ENCODE assay signal across 8 mouse cellular contexts in the genomic region with DNA sequence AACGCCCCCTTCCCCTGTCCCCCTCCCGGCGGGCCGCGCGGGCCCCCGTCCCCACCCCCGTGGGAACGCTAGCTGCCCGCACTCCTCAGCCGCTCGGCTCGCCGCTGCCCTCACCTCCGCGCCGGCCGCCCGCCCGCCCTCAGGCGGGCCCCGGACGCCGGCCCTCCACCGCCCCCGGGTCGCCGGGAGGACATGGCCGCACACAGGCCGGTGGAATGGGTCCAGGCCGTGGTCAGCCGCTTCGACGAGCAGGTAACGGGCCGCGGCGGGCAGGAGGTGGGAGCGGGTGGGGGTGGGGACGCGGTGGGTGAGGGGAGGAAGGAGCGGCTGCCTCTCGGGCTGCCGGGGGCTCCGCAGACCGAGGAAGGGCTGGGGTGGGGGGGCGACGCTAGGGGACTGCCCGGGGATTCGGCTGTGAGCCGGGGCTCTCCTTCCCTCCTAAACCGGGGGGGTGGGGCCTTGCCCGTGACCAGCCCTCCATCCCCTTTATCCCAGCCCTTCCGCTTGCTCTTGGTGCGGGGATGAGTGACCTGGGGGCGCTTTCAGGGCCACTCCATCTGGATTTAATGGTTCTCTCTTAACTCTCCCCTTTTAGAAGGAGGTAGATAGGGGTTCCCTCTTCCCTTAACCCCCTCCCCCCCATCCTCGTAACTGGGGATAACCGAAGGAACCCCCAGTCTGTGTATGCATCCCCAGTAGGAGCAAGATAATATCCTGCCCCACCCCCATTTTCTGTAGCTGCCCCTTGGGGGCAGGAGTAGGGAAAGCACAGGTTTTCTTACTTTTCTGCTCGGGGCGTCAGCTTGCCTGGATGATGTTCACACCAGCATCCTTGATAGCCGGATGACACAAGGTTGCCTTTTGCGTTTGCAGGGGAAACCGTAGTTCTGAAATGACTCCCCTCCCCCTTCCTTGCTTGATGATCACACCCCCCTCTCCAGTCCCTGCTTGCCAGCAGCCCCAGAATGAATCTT. TPM values are rescaled to one million over a fixed set of nuclear protein-coding genes. Genes with fewer than 3 reads are reported as not detected.
DNase-seq lines count a peak whose midpoint lies in the region; ATAC-seq and TF ChIP-seq lines count a peak whose summit lies in the region.

No protein-coding gene starts in this region.

- H3K4me1 ChIP-seq in MEL (ENCODE audit: control insufficient read depth in 1 of 2, insufficient read depth in 2 of 2, low read length in 2 of 2): peaks cover 20 to 21% of the 10 kb centered on the region in 2 experiments
- peaks cover 28% of the 10 kb centered on the region for H3K4me1 ChIP-seq in forebrain, embryonic 10.5 days
- H3K4me1 ChIP-seq in lung, postnatal 0 days (ENCODE audit: insufficient read depth, low read depth, low read length): 0 out of 2 replicates have a peak, but pooled peaks cover 3% of the 10 kb centered on the region

- H3K4me2 ChIP-seq in lung, postnatal 0 days (replicated peaks; ENCODE audit: low read depth, low read length): peak overlapping the region; percentile 78

- 0 out of 2 replicates have a peak overlapping the region, but pooled peaks have one; percentile 20 for H3K27ac ChIP-seq in MEL (ENCODE audit: control insufficient read depth, low read depth, low read length)
- H3K27ac ChIP-seq in forebrain, embryonic 10.5 days: peak overlapping the region; percentile 100
- H3K27ac ChIP-seq in layer of hippocampus, adult 2 months: peak overlapping the region; percentile 97
- peak overlapping the region; percentile 90 for H3K27ac ChIP-seq in lung, postnatal 0 days (ENCODE audit: low read length)

- DNase-seq in MEL (ENCODE audit: low read depth, low spot score): peak; percentile 56
- peak; percentile 36 to 67 for DNase-seq in adrenal gland, postnatal 36 days
- peak; percentile 58 for DNase-seq in forebrain, embryonic 10.5 days (ENCODE audit: extremely low spot score, low spot score)
- peak; percentile 39 to 67 for DNase-seq in heart, postnatal 10 days
- DNase-seq in layer of hippocampus, adult 2 months (ENCODE audit: low spot score in 2 of 2): peak; percentile 11 to 12
- DNase-seq in lung, postnatal 0 days (ENCODE audit: low spot score): peak; percentile 60
- peak; percentile 11 for DNase-seq in right cerebral cortex, adult 18-20 months
- DNase-seq in urinary bladder, postnatal 10 days (ENCODE audit: low spot score): no peak

- H3K79me2 ChIP-seq in MEL (ENCODE audit: control insufficient read depth, insufficient read depth, low read length, poor library complexity): peaks cover 19% of the 10 kb centered on the region

- ATAC-seq in lung, postnatal 0 days: peak; percentile 70

- peak overlapping the region; percentile 90 for H3K9ac ChIP-seq in MEL (ENCODE audit: control insufficient read depth, low read depth, low read length, poor library complexity, severe bottlenecking)
- H3K9ac ChIP-seq in lung, postnatal 0 days (replicated peaks; ENCODE audit: low read depth): peak overlapping the region; percentile 91

- TF ChIP-seq EP300 in MEL (IDR thresholded peaks at IDR 0.05; ENCODE audit: low read depth in 1 of 2, low read length in 2 of 2): no peak
- TF ChIP-seq EP300 in lung, postnatal 0 days (IDR thresholded peaks at IDR 0.05): no peak

- H3K27me3 ChIP-seq in MEL (ENCODE audit: control insufficient read depth in 1 of 2, insufficient read depth in 2 of 2, low read length in 2 of 2): no peaks in the 10 kb centered on the region
- peaks cover 13% of the 10 kb centered on the region for H3K27me3 ChIP-seq in forebrain, embryonic 10.5 days (ENCODE audit: poor library complexity, severe bottlenecking)
- no peaks in the 10 kb centered on the region for H3K27me3 ChIP-seq in lung, postnatal 0 days (replicated peaks; ENCODE audit: insufficient read depth, low read length)

- peak overlapping the region; percentile 69 to 90 for H3K4me3 ChIP-seq in MEL (ENCODE audit: control insufficient read depth in 1 of 2, insufficient read depth in 1 of 2, low read depth in 2 of 2, low read length in 2 of 2)
- H3K4me3 ChIP-seq in forebrain, embryonic 10.5 days: peak overlapping the region; percentile 93
- H3K4me3 ChIP-seq in layer of hippocampus, adult 2 months: peak overlapping the region; percentile 81
- H3K4me3 ChIP-seq in lung, postnatal 0 days (ENCODE audit: low read depth, low read length): peak overlapping the region; percentile 98

- no peak for TF ChIP-seq CTCF in MEL (IDR thresholded peaks at IDR 0.05 in 2 of 3, conservative IDR thresholded peaks at IDR 0.05 in 1 of 3; ENCODE audit: control insufficient read depth in 1 of 3, insufficient read depth in 1 of 3, low read depth in 2 of 3, low read length in 3 of 3, poor library complexity in 1 of 3, severe bottlenecking in 1 of 3)
- no peak for TF ChIP-seq CTCF in layer of hippocampus, adult 2 months (conservative IDR thresholded peaks at IDR 0.05)
- no peak for TF ChIP-seq CTCF in lung, postnatal 0 days (IDR thresholded peaks at IDR 0.05)

- intact Hi-C loops in heart, postnatal 10 days (cut with DNase I): loop anchor here (2.0 kb wide), 1 partner anchor 33 kb away; no protein-coding TSS in a partner anchor

- TF ChIP-seq RAD21 in MEL (IDR thresholded peaks at IDR 0.05; ENCODE audit: low read depth, low read length): no peak

- H3K36me3 ChIP-seq in MEL (ENCODE audit: control insufficient read depth in 1 of 2, insufficient read depth in 2 of 2, low read length in 2 of 2): peaks cover 0 to 19% of the 10 kb centered on the region in 2 experiments; a peak in 2 of 4 replicates
- H3K36me3 ChIP-seq in forebrain, embryonic 10.5 days (replicated peaks): peaks cover 38% of the 10 kb centered on the region
- H3K36me3 ChIP-seq in lung, postnatal 0 days (ENCODE audit: insufficient read depth, low read length): no peaks in the 10 kb centered on the region

- peak in 1 of 2 experiments; percentile 33; a peak in 1 of 4 replicates for TF ChIP-seq POLR2A in MEL (IDR thresholded peaks at IDR 0.05; ENCODE audit: control insufficient read depth in 1 of 2, insufficient read depth in 1 of 2, low read depth in 1 of 2, low read length in 2 of 2, poor library complexity in 1 of 2)

- WGBS in forebrain, embryonic 10.5 days: under 1% methylated on average over 45 of the region's 63 CpGs
- 1% methylated on average over 12 of the region's 63 CpGs for WGBS in lung, postnatal 0 days

- no peaks in the 10 kb centered on the region for H3K9me3 ChIP-seq in MEL (replicated peaks; ENCODE audit: insufficient read depth, low read length)
- peaks cover 4% of the 10 kb centered on the region; the same call in 1 of the 2 replicates for H3K9me3 ChIP-seq in forebrain, embryonic 10.5 days
- H3K9me3 ChIP-seq in lung, postnatal 0 days (ENCODE audit: low read length): no peaks in the 10 kb centered on the region

TF ChIP-seq in MEL, 35 proteins besides CTCF, POLR2A, EP300 and RAD21:
- TF ChIP-seq E2F4 (IDR thresholded peaks at IDR 0.05; ENCODE audit: borderline replicate concordance, low read depth, low read length) (no peak), ETS1 (IDR thresholded peaks at IDR 0.05; ENCODE audit: low read depth, low read length) (0 out of 2 replicates have a peak, but pooled peaks have one; percentile 9)
TF ChIP-seq in MEL: peak in this region for 1.

RNA-seq across cellular contexts. Expression of a gene that starts 0.6 kb away (rescaled TPM):
- total RNA-seq in MEL (2012; rRNA removed): 13.2 and 14.8 TPM in 2 replicates
- 100 to 1,000 TPM in 1 of 2 experiments, 10 to 100 TPM in 1; 20.3 to 108 TPM for polyA plus RNA-seq in MEL (2012; ENCODE audit: insufficient read depth in 1 of 2, insufficient read length in 2 of 2, low read depth in 1 of 2, low replicate concordance in 2 of 2, missing spikeins in 1 of 2)
- total RNA-seq in adrenal gland, postnatal 36 days (2021): 10 to 100 TPM; 60.4 to 69.7 TPM
- polyA plus RNA-seq in forebrain, embryonic 10.5 days (2016; fragmentation: Nextera tagmentation; extraction: Ambion mirVana): 6.0 and 7.4 TPM in 2 replicates
- 10 to 100 TPM; 37.5 to 38.6 TPM for total RNA-seq in heart, postnatal 10 days (2021)
- 100 to 1,000 TPM; 106 to 115 TPM for total RNA-seq in layer of hippocampus, adult 2 months (2021)
- polyA plus RNA-seq in lung, postnatal 0 days (2015; fragmentation: Nextera tagmentation; extraction: Ambion mirVana): 7.2 and 7.5 TPM in 2 replicates

RNA-seq across cellular contexts. Expression of a gene that starts 43.4 kb away (rescaled TPM):
- total RNA-seq in MEL (2012; rRNA removed): not detected in 2 replicates
- polyA plus RNA-seq in MEL (2012; ENCODE audit: insufficient read depth in 1 of 2, insufficient read length in 2 of 2, low read depth in 1 of 2, low replicate concordance in 2 of 2, missing spikeins in 1 of 2): not detected
- not detected for total RNA-seq in adrenal gland, postnatal 36 days (2021)
- 0.22 TPM in 1 of 2 replicates, not detected in the other for polyA plus RNA-seq in forebrain, embryonic 10.5 days (2016; fragmentation: Nextera tagmentation; extraction: Ambion mirVana)
- total RNA-seq in heart, postnatal 10 days (2021): under 1 TPM in 1 of 2 experiments, not detected in 1; 0.37 TPM
- not detected for total RNA-seq in layer of hippocampus, adult 2 months (2021)
- polyA plus RNA-seq in lung, postnatal 0 days (2015; fragmentation: Nextera tagmentation; extraction: Ambion mirVana): not detected in 2 replicates

Comparison
In these comparisons a context has a peak if more than half of its experiments do, and no peak if none do; other contexts are left out.
1. H3K27ac ChIP-seq: peak in every context shown above with its lines; median percentile 100 in forebrain, embryonic 10.5 days; 97 in layer of hippocampus, adult 2 months; 90 in lung, postnatal 0 days; 20 in MEL.